Mouse (Mus musculus) lung, postnatal 0 days (tissue): ENCODE measurements around the gene Dgkz.

ENCODE experiments used
- CTCF ChIP-seq: IDR thresholded peaks from 2 replicates; pipeline ENCODE4 v1.5.1; 2016; ENCODE audit warnings: antibody characterized with exemption, mild to moderate bottlenecking
- EP300 ChIP-seq: IDR thresholded peaks from 2 replicates; pipeline ENCODE4 v1.6.1; 2016; ENCODE audit warnings: antibody characterized with exemption, mild to moderate bottlenecking, control low read depth

GRCm38 (mm10) chr2:91986071-91986470 lies 10.4 kb upstream of the Dgkz start:
- peak; percentile 65 for TF ChIP-seq CTCF
- no peak for TF ChIP-seq EP300
